Mouse (Mus musculus) neural tube, embryonic 15.5 days (tissue): Measurements from ENCODE around the gene Lmo1. TPM values are rescaled to one million over a fixed set of nuclear protein-coding genes. Genes with fewer than 3 reads are reported as not detected.

ENCODE experiments used
- ATAC-seq: fragments of 200-750 bp; cut with Nextera tagmentation; 2 replicates; pipeline ENCODE4 v1.8.0; 2017; ENCODE audit warnings: mild to moderate bottlenecking, moderate TSS enrichment, moderate library complexity; ENCODE audit not compliant: low FRiP score
- H3K27ac ChIP-seq: fragments of 300-500 bp; sonication (generic); replicated peaks from 2 replicates; pipeline ENCODE4 v1.5.1; 2015; ENCODE audit warnings: mild to moderate bottlenecking, inconsistent platforms
- H3K27me3 ChIP-seq: fragments of 300-500 bp; sonication (generic); replicated peaks from 2 replicates; pipeline ENCODE4 v1.6.1; 2015; ENCODE audit warnings: inconsistent platforms
- H3K36me3 ChIP-seq: fragments of 300-500 bp; sonication (generic); 2 replicates; pipeline ENCODE4 v1.6.1; 2015; ENCODE audit warnings: inconsistent platforms
- H3K4me1 ChIP-seq: fragments of 300-500 bp; sonication (generic); 2 replicates; pipeline ENCODE4 v1.6.1; 2015; ENCODE audit warnings: inconsistent platforms
- H3K4me2 ChIP-seq: fragments of 300-500 bp; sonication (generic); 2 replicates; pipeline ENCODE4 v1.6.1; 2015; ENCODE audit warnings: inconsistent platforms, mild to moderate bottlenecking, moderate library complexity
- H3K4me3 ChIP-seq: fragments of 300-500 bp; sonication (generic); replicated peaks from 2 replicates; pipeline ENCODE4 v1.5.1; 2015; ENCODE audit warnings: mild to moderate bottlenecking, inconsistent platforms
- H3K9ac ChIP-seq: fragments of 300-500 bp; sonication (generic); replicated peaks from 2 replicates; pipeline ENCODE4 v1.6.1; 2015; ENCODE audit warnings: mild to moderate bottlenecking, inconsistent platforms
- H3K9me3 ChIP-seq: fragments of 300-500 bp; sonication (generic); replicated peaks from 2 replicates; pipeline ENCODE4 v1.6.1; 2016; ENCODE audit warnings: inconsistent platforms
- WGBS: fragments of 180-500 bp; shearing (Covaris S2); methylation state at CpG from one replicate; pipeline ENCODE4 v1.1.7; 2015; ENCODE audit warnings: mixed read lengths; 5-methylcytosine and 5-hydroxymethylcytosine counted together
- polyA plus RNA-seq: library from polyadenylated mRNA; unstranded; fragments of >200 nt; fragmentation: Nextera tagmentation; extraction: Ambion mirVana; gene quantifications from 2 replicates; pipeline ENCODE4 v1.2.1, GENCODE M21; 2015

Lmo1 gene
- polyA plus RNA-seq, 1 experiment from 2014 or later = 37.1 TPM

DNA sequence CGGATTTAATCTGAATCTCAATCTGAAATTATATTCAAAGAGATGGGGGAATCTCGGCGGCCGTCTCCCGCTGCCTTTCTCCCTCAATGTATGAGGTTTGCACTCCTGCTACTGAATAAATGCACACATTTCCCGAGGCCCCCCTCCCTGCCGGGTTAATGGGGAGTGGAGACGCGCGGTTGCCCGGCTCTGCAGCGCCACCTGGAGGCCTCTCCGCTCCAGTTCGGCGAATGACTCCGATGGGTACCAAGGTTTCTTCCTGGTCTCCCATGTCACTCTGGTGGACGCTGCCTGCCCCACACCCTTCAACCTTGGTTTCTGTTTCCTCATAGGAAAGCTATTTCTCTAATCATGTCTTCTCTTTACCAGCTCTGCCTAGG is 4.6 kb downstream of the Lmo1 start:
- peak overlapping the region; percentile 83 for H3K27ac ChIP-seq
- H3K4me1 ChIP-seq = peaks cover 50% of the 10 kb centered on the region
- 0% methylated on average over 17 of the region's 17 CpGs for WGBS
- H3K27me3 ChIP-seq = peaks cover 54% of the 10 kb centered on the region
- no peaks in the 10 kb centered on the region for H3K9me3 ChIP-seq
- H3K9ac ChIP-seq = peak overlapping the region; percentile 65; the same call in 1 of the 2 replicates
- no peaks in the 10 kb centered on the region for H3K36me3 ChIP-seq
- peak overlapping the region; percentile 99 for H3K4me2 ChIP-seq
- H3K4me3 ChIP-seq = peak overlapping the region; percentile 57
- peak; percentile 56 for ATAC-seq

DNA sequence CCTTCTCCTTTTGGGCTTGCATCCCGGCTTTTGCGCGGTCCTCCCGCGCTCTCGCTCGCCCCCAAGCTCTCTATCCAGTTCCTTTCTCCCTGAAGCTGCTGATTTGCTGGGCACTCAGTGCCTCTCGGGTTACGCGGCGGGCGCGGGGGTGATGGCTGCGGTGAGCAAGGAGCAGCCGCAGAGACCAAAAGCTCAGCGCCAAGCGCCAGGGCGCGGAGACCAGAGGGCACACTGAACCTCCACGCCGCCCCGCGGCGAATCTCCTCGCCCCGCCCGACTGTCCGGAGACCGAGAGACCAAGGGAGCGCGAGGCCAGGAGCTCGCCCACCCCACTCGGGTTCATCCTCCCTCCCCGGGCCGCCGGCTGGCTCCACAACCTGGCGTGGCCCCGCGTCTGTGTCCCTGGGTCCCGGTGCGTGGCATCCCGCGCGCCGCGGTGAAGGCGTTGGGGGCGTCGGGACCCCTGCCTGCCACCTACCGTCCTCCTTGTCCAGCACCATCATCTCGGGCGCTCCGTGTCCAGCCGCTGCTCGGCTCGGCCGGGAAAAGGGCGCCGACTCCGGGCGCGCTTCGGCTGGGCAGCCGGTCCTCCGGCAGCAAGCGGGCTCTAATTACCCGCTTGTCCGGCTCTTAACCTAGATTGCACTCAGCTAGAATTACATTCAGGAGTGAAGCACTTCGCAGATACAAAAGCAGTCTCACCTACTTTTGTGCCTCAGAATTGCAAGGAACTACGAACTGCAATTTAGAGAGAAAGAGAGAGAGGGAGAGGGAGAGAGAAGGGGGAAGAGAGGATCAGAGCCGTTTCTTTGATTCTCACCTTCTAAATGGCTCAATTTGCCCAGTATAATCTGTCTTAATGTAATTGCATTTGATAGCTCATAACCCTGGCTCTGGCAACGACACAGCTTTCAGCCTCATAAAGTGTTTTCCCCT is 5.2 kb downstream of the Lmo1 start:
- H3K4me3 ChIP-seq = peak overlapping the region; percentile 57
- peaks cover 56% of the 10 kb centered on the region for H3K27me3 ChIP-seq
- peak overlapping the region; percentile 83 for H3K27ac ChIP-seq
- WGBS = under 1% methylated on average over 67 of the region's 72 CpGs
- peaks cover 44% of the 10 kb centered on the region for H3K4me1 ChIP-seq
- H3K9me3 ChIP-seq = no peaks in the 10 kb centered on the region
- peak overlapping the region; percentile 99 for H3K4me2 ChIP-seq
- H3K36me3 ChIP-seq = no peaks in the 10 kb centered on the region
- ATAC-seq = peak; percentile 45; the same call in 1 of the 2 replicates
- H3K9ac ChIP-seq = peak overlapping the region; percentile 65

DNA sequence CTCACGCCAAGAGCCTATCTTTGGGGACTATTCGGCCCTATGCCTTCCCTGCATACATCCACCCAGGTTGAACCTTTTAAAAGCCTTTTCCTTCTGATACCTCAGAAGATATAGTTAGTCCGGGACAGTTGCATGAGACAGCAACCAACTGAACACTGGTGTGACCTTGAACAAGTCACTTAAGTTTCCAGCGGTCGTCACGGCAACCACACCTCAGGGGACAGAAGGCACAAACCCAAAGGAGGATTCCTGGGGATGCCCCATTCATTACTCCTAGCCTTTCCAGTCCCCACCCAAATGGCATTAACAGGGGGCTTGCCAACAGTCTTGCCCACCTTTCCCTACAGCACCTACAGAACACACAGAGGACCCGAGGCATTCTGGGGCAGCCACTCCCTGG is 6.3 kb downstream of the Lmo1 start:
- H3K36me3 ChIP-seq = no peaks in the 10 kb centered on the region
- 93% methylated on average over 7 of the region's 7 CpGs for WGBS
- H3K9me3 ChIP-seq = no peaks in the 10 kb centered on the region
- peak overlapping the region; percentile 57; the same call in 1 of the 2 replicates for H3K4me3 ChIP-seq
- H3K9ac ChIP-seq = no peak overlapping the region
- no peak overlapping the region for H3K27ac ChIP-seq
- peaks cover 50% of the 10 kb centered on the region for H3K27me3 ChIP-seq
- H3K4me1 ChIP-seq = peaks cover 37% of the 10 kb centered on the region
- H3K4me2 ChIP-seq = peak overlapping the region; percentile 99
- ATAC-seq = no peak

DNA sequence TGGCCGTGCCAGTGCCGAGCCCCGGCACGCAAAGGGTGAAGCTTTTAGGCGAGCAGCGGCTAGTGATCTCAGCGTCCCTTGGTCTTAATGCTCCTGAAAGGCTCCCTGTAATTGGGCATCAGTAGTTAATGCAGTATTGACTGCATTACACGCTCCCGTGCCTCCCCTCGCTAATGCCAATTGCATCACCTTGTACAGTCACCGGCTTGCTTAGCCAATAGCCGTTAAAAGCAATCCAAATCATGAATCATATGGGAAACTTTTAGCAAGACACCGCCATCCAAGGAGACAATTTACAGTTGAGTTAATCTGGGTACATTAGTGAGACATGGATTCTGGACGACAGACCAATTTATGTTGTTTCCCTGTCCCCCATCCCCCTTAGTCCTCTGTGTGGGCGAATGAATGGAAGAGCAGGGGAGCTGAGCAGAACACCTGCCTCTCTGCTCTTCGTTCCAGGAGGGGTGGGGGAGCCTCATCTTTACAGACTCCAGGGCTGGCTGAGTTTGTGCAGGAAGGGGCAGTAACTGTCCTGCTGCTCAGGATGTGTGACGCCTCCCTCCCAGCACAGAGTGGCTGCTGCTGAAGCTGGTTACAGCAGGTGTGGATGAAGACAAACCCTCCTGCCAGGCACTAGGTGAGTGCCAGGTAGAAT is 8.9 kb downstream of the Lmo1 start:
- 40% methylated on average over 17 of the region's 17 CpGs for WGBS
- Histone ChIP-seq H3K27ac (no peak overlapping the region), H3K4me2 (peak overlapping the region; percentile 30), H3K9me3 (no peaks in the 10 kb centered on the region), H3K36me3 (no peaks in the 10 kb centered on the region), H3K27me3 (peaks cover 27% of the 10 kb centered on the region), H3K4me1 (peaks cover 37% of the 10 kb centered on the region), H3K4me3 (no peak overlapping the region), H3K9ac (no peak overlapping the region)
- ATAC-seq = 0 out of 2 replicates have a peak, but pooled peaks have one; percentile 8

DNA sequence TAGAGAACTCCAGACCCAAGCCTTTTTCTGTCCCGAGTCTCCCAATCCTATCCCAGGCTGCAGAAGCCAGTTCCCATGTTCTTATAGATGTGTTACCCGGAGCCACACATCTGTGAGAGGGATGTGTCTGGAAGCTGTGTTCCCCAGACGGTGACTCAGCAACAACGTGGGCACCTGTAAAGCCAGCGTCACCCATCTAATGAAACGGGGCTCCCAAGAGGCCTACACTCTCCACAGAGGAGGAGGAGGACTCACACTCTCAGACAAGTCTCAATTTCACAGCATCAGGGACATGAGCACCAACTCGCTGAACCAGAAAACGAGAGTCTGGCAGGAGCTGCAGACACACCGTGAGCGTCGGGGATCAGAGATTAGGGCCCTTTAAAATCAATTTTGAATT is 20.7 kb downstream of the Lmo1 start:
- Histone ChIP-seq H3K9me3 (no peaks in the 10 kb centered on the region), H3K4me1 (peaks cover 30% of the 10 kb centered on the region), H3K27me3 (peaks cover 37% of the 10 kb centered on the region), H3K9ac (no peak overlapping the region), H3K4me2 (no peak overlapping the region), H3K36me3 (no peaks in the 10 kb centered on the region), H3K4me3 (no peak overlapping the region), H3K27ac (no peak overlapping the region)
- 52% methylated on average over 11 of the region's 11 CpGs for WGBS
- no peak for ATAC-seq

DNA sequence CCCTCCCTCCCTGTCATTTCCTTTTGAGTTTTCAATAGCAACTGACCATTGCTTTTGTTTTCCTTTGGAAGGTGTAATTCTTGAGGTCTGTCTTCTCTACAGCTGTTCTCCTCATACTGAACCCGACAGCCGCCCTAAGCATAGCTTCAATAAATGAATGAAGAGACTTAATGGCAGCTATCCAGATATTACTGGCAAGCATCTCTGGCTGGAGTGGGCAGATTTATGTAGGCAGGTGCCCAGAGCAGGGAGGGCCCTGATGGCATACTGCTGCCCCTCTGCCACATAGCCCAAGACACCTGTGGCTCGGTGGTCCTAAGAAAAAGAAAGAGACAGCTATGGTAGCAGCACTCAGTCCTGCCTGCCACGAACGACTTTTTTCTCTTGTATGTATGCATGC is 21.5 kb downstream of the Lmo1 start:
- WGBS = 45% methylated on average over 5 of the region's 5 CpGs
- no peak for ATAC-seq
- Histone ChIP-seq H3K4me2 (no peak overlapping the region), H3K36me3 (no peaks in the 10 kb centered on the region), H3K27me3 (peaks cover 41% of the 10 kb centered on the region), H3K4me1 (peaks cover 30% of the 10 kb centered on the region), H3K27ac (no peak overlapping the region), H3K9me3 (no peaks in the 10 kb centered on the region), H3K4me3 (no peak overlapping the region), H3K9ac (no peak overlapping the region)

DNA sequence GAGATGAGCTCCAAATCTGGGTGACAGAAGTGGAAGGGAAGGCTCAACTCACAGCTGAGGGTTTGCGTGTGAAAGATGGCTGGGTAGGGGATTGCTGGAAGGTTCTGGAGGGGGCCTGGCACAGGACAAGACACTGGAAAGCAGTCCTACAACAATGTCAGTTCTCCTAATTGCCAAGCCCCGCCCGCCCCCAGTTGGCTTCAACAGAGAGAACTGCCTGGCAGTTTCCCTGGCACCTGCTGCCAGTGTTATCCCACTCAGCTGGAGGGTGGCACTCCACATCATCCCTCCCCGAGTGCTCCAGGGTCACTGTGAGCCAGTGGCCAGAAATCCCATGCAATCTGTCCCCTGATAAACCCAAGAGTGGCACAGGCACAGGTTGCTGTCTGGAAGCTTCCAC is 23.9 kb downstream of the Lmo1 start:
- Histone ChIP-seq H3K27me3 (peaks cover 37% of the 10 kb centered on the region), H3K4me1 (peaks cover 25% of the 10 kb centered on the region), H3K4me3 (no peak overlapping the region), H3K27ac (no peak overlapping the region), H3K9ac (no peak overlapping the region), H3K9me3 (no peaks in the 10 kb centered on the region), H3K4me2 (no peak overlapping the region), H3K36me3 (no peaks in the 10 kb centered on the region)
- ATAC-seq = no peak
- WGBS = 82% methylated on average over 4 of the region's 4 CpGs

DNA sequence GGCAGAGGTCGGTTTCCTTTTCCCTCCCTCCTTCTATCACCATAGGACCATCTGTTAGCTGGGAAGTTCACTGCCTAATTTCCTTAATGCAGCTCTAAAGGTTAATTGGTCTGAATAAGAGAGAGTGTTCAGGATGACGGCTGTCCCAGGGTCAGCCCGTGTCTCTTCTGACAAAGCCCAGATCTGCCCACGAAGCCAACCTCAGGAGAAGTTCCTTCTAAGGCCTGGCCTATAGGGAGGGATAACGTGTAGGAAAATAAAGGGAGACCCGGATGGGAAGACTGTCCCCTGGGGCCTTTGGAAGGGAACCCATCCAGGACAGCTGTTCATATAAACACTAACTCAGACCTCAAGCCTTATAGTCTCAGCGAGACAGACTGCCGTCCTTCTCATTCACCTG is 29.8 kb downstream of the Lmo1 start:
- H3K9me3 ChIP-seq = no peaks in the 10 kb centered on the region
- no peak overlapping the region for H3K27ac ChIP-seq
- H3K36me3 ChIP-seq = no peaks in the 10 kb centered on the region
- H3K27me3 ChIP-seq = peaks cover 65% of the 10 kb centered on the region
- H3K4me2 ChIP-seq = no peak overlapping the region
- H3K4me1 ChIP-seq = peaks cover 22% of the 10 kb centered on the region
- 44% methylated on average over 8 of the region's 8 CpGs for WGBS
- no peak overlapping the region for H3K9ac ChIP-seq
- no peak for ATAC-seq
- H3K4me3 ChIP-seq = no peak overlapping the region

DNA sequence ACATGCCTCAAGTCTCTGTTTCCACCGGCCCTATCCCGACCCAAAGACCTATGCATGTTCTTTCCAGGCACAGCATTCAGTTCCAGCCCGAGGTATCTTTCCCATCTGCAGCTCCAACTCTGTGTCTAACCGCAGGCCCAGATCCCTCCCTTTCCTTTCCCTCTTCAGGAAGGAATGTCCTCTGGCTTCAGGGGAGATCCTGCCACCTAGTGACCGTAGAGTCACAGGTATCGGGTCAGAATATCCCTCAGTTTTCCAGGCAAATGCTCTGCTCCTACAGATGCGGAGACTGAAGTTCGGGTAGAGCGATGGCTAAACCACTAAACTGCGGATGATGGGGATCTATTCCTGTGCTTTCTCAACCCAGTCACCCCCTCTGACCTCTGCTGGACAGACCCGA is 30.3 kb downstream of the Lmo1 start:
- ATAC-seq = 0 out of 2 replicates have a peak, but pooled peaks have one; percentile 9
- 65% methylated on average over 11 of the region's 11 CpGs for WGBS

DNA sequence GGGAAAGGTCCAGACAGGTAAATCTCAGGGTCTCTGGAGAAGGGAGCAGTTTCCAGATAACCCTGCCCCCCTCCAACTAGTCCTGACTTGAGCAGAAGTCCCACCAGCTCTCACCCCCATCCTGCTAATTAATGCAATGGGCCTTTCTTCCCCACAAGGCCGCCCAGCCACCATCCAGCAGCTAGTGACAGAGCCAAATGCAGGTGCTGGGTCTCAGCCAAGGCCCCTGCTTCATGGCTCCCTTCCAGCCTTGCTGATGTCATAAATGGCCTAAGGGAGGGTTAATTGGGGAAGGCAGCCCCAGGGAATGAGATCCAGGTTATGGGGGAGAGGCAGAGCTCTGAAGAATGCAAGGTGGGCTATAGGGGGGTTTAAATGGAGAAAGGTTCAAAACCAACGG is 32.4 kb downstream of the Lmo1 start:
- Histone ChIP-seq H3K27ac (no peak overlapping the region), H3K9ac (no peak overlapping the region), H3K36me3 (no peaks in the 10 kb centered on the region), H3K4me2 (no peak overlapping the region), H3K4me1 (peaks cover 18% of the 10 kb centered on the region), H3K4me3 (no peak overlapping the region), H3K9me3 (no peaks in the 10 kb centered on the region), H3K27me3 (peaks cover 58% of the 10 kb centered on the region)
- ATAC-seq = no peak
- 38% methylated on average over 2 of the region's 2 CpGs for WGBS

More for the DNA sequence above, 30.3 kb downstream of the Lmo1 start:
- Histone ChIP-seq H3K9me3 (no peaks in the 10 kb centered on the region), H3K4me1 (peaks cover 18% of the 10 kb centered on the region), H3K9ac (no peak overlapping the region), H3K27ac (no peak overlapping the region), H3K36me3 (no peaks in the 10 kb centered on the region), H3K4me3 (no peak overlapping the region), H3K27me3 (peaks cover 62% of the 10 kb centered on the region), H3K4me2 (no peak overlapping the region)

DNA sequence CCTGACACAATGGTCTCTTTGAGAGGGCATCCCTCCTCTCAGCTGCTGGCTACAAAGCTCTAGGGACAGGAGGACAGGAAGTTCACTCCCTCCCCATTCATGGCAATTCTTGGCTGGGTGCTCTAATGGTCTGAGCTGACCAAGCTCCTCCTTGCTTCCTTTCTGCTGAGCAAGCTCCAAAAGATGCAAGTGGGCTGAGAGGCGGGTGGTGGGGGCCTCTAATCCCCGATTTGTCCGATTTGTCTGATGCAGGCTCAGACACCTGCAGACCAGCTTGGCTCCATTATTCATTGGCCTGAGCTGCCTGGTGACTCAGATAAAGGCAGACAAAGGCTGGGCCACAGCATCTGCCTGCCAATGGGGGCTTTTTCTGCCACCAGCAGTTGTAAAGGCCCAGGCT is 33.3 kb downstream of the Lmo1 start:
- 0 out of 2 replicates have a peak overlapping the region, but pooled peaks have one; percentile 3 for H3K27ac ChIP-seq
- H3K4me3 ChIP-seq = no peak overlapping the region
- H3K4me1 ChIP-seq = peaks cover 18% of the 10 kb centered on the region
- H3K9me3 ChIP-seq = no peaks in the 10 kb centered on the region
- peaks cover 58% of the 10 kb centered on the region for H3K27me3 ChIP-seq
- WGBS = 26% methylated on average over 3 of the region's 3 CpGs
- no peaks in the 10 kb centered on the region for H3K36me3 ChIP-seq
- no peak overlapping the region for H3K9ac ChIP-seq
- no peak overlapping the region for H3K4me2 ChIP-seq
- ATAC-seq = no peak

DNA sequence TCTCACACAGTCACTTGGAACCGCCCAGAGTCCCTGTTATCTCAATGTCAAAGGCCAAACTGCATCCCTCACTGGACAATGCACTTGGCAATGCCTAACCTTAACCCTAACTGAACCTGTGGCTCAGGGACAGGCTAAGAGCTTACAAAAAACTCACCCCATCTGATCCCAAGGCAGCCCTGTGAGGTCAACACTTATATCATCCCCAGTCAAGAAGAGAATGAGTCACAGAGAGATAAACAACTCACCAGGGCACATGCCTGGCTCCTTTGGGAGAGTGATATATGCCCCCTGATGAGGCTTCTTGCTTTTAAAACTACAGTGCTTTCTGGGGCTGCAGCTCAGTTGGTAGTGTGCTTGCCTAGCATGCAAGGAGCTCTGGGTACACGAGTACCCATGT is 34.0 kb downstream of the Lmo1 start:
- H3K4me1 ChIP-seq = peaks cover 22% of the 10 kb centered on the region
- H3K9ac ChIP-seq = no peak overlapping the region
- H3K4me3 ChIP-seq = no peak overlapping the region
- 0 out of 2 replicates have a peak overlapping the region, but pooled peaks have one; percentile 3 for H3K27ac ChIP-seq
- WGBS = 68% methylated on average over 2 of the region's 2 CpGs
- no peaks in the 10 kb centered on the region for H3K9me3 ChIP-seq
- no peaks in the 10 kb centered on the region for H3K36me3 ChIP-seq
- H3K4me2 ChIP-seq = no peak overlapping the region
- no peak for ATAC-seq
- peaks cover 53% of the 10 kb centered on the region for H3K27me3 ChIP-seq
